Mouse (Mus musculus): ENCODE data around the gene Osbpl11. TPM values are rescaled to one million over a fixed set of nuclear protein-coding genes. Genes with fewer than 3 reads are reported as not detected.
A peak's percentile ranks its signal among the peaks of the same experiment; 100 is the strongest.
"Not testable (repeated sequence)": the region's sequence is repeated elsewhere in the genome, so short reads cannot be mapped to it uniquely, and the experiment has no call there.

Gene Osbpl11
- total RNA-seq, 2 experiments from 2014 or later: 16.6 to 18.7 TPM

DNA sequence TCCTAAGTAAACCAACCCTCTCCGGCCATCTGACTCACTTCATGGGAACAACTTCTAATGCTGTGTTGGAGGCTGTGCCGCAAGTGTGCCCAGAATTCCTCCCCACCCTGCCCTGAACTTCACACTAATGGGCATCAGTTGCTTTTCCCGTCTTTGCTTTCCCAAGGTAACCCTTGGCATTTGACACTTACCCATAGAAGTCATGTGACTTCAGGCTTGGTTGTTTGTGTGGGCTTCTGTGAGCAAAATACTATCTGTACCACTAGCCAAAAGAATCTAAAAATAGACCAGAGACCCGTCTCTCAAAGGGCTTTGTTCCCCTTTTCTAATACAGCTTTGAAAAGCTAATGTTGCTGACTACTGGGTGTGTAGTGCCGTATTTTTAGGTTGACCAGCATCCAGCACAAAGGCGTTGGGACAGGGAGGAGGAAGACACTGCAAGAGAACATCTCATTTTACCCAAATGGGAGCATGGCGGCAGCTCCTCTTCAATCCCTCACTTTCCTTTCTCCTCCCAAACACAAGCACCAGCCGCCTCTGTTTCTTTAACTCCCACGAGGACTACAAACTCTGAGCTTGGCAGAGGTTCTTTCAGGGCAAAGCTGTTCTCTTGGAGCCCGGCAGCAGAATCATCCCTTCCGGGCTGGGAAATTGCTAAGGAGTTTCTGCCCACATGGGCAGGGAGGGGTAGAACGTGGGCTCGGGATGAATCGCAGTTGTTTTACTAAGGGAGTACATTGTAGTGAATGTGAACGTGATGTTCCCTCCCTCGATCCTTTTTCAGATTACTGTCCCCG is 6.4 kb upstream of the Osbpl11 start:
- Histone ChIP-seq H3K27ac (peak overlapping the region; percentile 77), H3K4me3 (peak overlapping the region; percentile 33)
- DNase-seq (ENCODE audit: extremely low spot score in 1 of 2, low spot score in 2 of 2): peak; percentile 60 to 67
- no peak for TF ChIP-seq CTCF (IDR thresholded peaks at IDR 0.05)
- intact Hi-C loops (cut with DNase I): loop anchor here (1.0 to 2.0 kb wide), 2 partner anchors 20 to 28 kb away; no protein-coding TSS in a partner anchor

DNA sequence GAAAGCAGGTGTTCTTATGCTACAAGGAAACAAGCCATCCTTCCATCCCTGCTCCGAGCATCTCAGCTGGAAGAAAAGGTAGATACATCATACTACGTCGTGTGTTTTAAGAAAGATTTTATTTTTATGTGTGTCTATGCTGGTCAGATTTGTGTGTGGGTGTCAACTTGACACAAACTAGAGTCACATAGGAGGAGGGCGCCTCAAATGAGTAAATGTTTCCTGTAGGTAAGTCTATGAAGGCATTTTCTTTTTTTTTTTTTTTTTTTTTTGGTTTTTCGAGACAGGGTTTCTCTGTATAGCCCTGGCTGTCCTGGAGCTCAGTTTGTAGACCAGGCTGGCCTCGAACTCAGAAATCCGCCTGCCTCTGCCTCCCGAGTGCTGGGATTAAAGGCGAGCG is 5.6 kb upstream of the Osbpl11 start:
- intact Hi-C loops (cut with DNase I): loop anchor here (2.0 kb wide), 1 partner anchor 28 kb away; no protein-coding TSS in a partner anchor
- Histone ChIP-seq H3K27ac (peak overlapping the region; percentile 77), H3K4me3 (peak overlapping the region; percentile 33)
- not testable (repeated sequence) for DNase-seq (ENCODE audit: extremely low spot score in 1 of 2, low spot score in 2 of 2)

DNA sequence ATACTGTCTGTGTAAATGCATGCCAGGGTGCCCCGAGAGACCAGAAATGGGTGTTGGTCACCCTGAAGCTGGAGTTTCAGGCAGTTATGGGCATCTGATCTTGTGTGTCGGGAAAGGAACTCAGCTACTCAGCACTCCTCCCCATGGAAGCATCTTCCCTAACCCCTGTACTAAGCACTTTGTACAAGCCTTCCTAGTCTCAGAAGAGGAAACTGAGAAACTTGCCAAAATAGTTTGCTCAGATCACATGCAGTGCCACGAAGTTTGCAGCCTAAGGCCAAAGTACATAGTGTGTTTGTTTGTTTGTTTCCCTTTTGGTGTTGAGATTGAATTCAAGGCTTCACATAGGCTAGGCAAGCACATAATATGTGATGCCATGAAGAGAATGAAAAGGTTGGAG is 5.0 kb upstream of the Osbpl11 start:
- Histone ChIP-seq H3K4me3 (no peak overlapping the region), H3K27ac (no peak overlapping the region)
- intact Hi-C loops (cut with DNase I): loop anchor here (2.0 kb wide), 1 partner anchor 29 kb away; no protein-coding TSS in a partner anchor
- no peak for TF ChIP-seq CTCF (IDR thresholded peaks at IDR 0.05)
- DNase-seq (ENCODE audit: extremely low spot score in 1 of 2, low spot score in 2 of 2): no peak

DNA sequence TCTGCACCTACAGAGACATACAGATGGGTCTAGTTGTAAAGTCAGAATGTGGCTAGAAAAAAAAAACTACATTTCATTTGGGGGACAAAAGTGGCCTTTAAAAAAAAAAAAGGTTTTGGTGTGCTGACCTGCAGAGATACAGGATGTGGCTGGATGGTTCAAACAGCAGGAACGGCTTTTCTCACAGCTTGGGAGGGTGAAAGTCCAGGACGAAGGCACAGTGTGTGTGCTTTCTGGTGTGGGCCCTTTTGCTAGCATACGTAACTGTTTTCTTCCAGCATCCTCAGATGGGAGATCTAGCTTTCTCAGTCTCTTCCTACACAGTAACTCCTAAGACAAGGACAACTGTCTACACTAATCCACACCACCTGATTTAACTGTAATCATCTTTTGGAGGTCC is 4.1 kb upstream of the Osbpl11 start:
- intact Hi-C loops (cut with DNase I): no loop called here
- TF ChIP-seq CTCF (IDR thresholded peaks at IDR 0.05): no peak
- no peak overlapping the region for H3K4me3 ChIP-seq
- no peak overlapping the region for H3K27ac ChIP-seq
- DNase-seq (ENCODE audit: extremely low spot score in 1 of 2, low spot score in 2 of 2): no peak

DNA sequence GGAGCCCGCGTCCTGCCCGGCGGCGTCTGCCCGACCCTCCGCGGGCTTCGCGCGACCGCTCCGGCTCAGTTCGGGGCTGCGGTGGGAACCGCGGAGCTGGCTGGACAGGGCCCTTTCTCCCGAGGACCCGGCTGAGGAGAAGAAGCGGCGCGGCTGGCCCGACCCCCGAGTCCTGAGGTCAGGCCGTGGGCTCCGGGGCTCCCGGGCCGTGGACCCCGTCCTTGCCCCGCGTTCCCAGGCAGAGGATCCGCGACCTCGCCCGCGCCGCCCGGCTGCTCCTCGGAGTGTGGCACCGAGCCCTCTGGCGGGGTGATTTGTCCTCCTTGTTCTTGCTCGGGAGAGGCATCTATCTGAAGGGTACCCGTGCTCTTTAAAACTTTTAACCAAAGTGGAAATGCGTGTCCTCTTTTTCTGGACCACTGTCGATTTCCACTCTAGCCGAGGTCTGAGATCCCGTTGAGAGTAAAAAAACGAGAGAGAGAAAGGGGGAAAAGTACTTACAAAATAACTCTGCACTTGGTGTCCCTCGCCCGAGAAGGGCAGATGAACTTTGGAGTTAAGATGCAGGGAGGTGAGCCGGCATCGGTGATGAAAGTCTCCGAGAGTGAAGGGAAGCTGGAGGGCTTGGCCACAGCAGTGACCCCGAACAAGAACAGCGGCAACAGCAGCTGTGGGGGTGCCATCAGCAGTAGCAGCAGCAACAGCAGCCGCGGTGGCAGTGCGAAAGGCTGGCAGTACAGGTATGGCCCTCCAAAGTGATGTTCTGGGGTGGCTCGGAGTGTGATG is 583 bp downstream of the Osbpl11 start:
- peak; percentile 44 to 45 for DNase-seq (ENCODE audit: extremely low spot score in 1 of 2, low spot score in 2 of 2)
- peak; percentile 3; the same call in 1 of the 2 replicates for TF ChIP-seq CTCF (IDR thresholded peaks at IDR 0.05)
- Histone ChIP-seq H3K4me3 (peak overlapping the region; percentile 100), H3K27ac (peak overlapping the region; percentile 97)
- intact Hi-C loops (cut with DNase I): loop anchor here (2.0 to 5.0 kb wide), 2 partner anchors 67 to 129 kb away; partner anchors contain the start of genes Iqcg, Rpl35a and Snx4

DNA sequence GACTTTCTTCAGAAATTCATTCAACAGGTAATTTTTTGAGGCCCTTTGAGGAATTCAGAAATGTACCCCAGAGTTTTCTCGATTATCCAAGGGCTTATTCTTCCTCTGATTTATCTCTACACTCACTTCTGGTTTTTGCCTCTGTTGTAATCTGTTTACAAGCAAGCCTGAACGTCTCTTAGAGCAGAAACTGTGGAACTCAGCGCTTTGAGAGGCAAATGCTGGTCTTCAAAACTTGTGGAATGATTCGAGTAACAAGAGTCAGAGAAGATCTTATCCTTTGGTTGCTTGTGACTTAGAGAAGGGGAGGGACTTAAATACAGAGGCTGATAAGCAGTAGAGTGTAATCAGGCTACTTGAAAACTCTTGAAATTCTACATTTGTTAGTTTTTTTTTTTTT is 1.3 kb downstream of the Osbpl11 start:
- TF ChIP-seq CTCF (IDR thresholded peaks at IDR 0.05): no peak
- DNase-seq (ENCODE audit: extremely low spot score in 1 of 2, low spot score in 2 of 2): no peak
- H3K27ac ChIP-seq: peak overlapping the region; percentile 97; the same call in 1 of the 2 replicates
- H3K4me3 ChIP-seq: peak overlapping the region; percentile 100
- intact Hi-C loops (cut with DNase I): loop anchor here (5.0 kb wide), 1 partner anchor 66 kb away; the partner anchor contains the start of gene Snx4

DNA sequence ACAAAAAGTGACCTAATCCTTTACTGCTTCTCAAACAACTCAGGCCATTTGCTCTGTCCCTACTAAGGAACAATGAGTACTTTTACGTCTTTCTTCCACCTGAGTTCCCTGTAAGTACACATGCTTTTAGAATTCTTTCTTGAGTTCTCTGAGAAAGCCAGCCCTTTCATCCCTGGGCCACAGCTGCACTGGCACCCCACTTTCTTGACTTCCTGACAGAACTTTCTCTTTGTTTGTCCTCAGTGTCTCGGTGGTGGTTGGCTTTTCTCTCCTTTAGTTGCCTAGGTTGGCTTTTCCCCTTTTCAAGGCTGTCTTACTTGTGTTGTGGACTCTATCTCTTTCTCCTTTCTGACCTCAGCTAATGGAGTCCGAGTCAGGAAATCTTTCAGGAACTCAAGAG is 3.2 kb downstream of the Osbpl11 start:
- TF ChIP-seq CTCF (IDR thresholded peaks at IDR 0.05): no peak
- Histone ChIP-seq H3K27ac (no peak overlapping the region), H3K4me3 (no peak overlapping the region)
- intact Hi-C loops (cut with DNase I): loop anchor here (5.0 kb wide), 1 partner anchor 64 kb away; the partner anchor contains the start of gene Snx4
- no peak for DNase-seq (ENCODE audit: extremely low spot score in 1 of 2, low spot score in 2 of 2)

DNA sequence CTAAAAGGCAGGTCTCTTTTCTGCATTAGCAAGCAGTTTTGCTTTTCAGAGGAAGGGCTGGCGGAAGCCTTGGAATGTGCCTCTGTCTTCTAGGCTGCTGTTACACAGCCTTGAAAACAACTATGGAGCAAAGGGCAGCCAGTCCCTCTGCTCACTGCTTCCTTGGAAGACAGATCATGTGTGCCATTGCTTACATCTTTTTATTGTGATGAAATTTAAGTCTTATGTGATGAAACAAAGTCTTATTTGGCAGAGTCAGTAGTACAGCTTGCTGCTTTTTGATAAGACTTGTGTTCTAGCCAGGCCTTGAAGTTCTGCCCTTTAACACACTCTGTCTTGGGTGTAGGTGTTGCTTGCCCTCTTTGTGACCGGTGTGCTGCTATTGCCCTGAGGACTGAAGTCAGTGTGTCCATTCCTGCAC is 6.8 kb downstream of the Osbpl11 start:
- no peak for TF ChIP-seq CTCF (IDR thresholded peaks at IDR 0.05)
- intact Hi-C loops (cut with DNase I): loop anchor here (2.0 kb wide), 1 partner anchor 549 kb away; no protein-coding TSS in a partner anchor
- no peak overlapping the region for H3K27ac ChIP-seq
- H3K4me3 ChIP-seq: no peak overlapping the region
- DNase-seq (ENCODE audit: extremely low spot score in 1 of 2, low spot score in 2 of 2): no peak

DNA sequence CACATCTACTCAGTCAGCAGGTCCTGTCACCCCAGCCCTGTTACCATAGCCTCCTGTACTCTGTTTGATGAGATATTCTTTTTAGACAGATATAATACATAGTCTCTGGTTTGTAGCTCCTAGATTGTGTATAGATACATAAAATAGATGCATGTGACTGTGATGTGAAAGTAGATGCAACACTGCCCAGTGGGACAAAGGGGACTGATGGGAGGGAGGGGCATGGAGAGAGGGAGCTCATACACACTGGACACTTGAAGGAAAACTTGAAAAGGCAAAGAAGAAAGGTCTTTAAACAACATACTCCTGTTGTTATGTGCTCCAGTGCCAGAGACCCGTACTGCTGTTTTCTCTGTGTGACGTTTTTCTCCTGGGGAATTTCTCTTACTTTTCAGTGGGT is 7.4 kb downstream of the Osbpl11 start:
- H3K27ac ChIP-seq: no peak overlapping the region
- no peak for TF ChIP-seq CTCF (IDR thresholded peaks at IDR 0.05)
- DNase-seq (ENCODE audit: extremely low spot score in 1 of 2, low spot score in 2 of 2): no peak
- intact Hi-C loops (cut with DNase I): loop anchor here (2.0 kb wide), 1 partner anchor 549 kb away; no protein-coding TSS in a partner anchor
- no peak overlapping the region for H3K4me3 ChIP-seq

DNA sequence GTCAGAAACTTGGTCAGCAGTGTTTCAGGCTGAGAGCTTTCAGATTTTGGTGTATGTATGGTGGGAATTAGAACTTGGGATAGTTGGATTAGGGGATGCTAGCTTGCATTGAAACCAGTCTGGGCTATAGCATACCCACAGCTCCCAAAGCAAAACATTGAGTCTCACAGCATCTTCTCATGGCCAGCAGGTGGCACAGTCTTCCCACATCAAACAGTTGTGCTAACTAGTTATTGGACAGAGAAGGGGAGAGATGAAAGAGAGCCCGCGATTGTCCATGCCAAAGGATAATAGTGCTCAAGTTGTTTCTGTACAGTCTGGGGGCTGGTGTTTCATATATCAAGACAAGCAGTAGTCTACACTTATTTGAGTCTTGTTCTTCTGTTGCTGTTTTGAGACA is 8.8 kb downstream of the Osbpl11 start:
- intact Hi-C loops (cut with DNase I): loop anchor here (2.0 kb wide), 1 partner anchor 547 kb away; no protein-coding TSS in a partner anchor
- Histone ChIP-seq H3K27ac (no peak overlapping the region), H3K4me3 (no peak overlapping the region)
- DNase-seq (ENCODE audit: extremely low spot score in 1 of 2, low spot score in 2 of 2): peak; percentile 42
- peak; percentile 81 for TF ChIP-seq CTCF (IDR thresholded peaks at IDR 0.05)

DNA sequence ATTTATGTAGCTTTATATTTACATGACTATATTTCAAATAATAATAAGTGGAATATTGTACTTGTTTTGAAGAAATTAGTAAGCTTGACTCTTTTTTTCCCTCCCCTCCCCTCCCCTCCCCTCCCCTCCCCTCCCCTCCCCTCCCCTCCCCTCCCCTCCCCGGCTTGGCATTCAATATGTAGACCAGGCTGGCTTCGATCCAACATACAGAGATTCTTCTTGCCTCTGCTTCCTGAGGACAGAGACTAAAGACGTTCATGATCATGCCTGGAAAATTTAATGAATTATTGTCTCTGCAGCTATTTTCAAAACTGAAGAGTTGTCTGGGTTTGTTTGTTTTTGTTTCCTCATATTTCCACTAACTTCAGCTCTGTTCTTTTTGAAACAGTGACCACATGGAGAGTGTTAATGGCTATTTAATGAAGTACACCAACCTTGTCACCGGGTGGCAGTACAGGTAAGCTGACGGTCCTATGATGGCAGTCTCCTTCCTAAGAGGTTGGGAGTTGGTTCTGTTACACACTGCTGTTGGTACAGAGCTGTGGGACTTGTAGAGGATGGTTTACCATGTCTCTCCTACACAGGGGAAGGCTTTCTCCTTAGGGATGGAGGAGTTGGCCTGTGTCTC is 10.9 kb downstream of the Osbpl11 start:
- intact Hi-C loops (cut with DNase I): no loop called here
- Histone ChIP-seq H3K27ac (no peak overlapping the region), H3K4me3 (no peak overlapping the region)
- TF ChIP-seq CTCF (IDR thresholded peaks at IDR 0.05): peak; percentile 9
- no peak for DNase-seq (ENCODE audit: extremely low spot score in 1 of 2, low spot score in 2 of 2)

All from left cerebral cortex, adult 2 months (tissue).